Mouse (Mus musculus) frontal cortex, postnatal 25 days (tissue): ENCODE data around the gene Gng8.

Source experiments
- DNase-seq, 2 experiments: peaks; one replicate each; pipeline ENCODE4 v3.0.0; 2022; ENCODE audit warnings: low spot score in 2 of 2

Gene Gng8

GRCm38 (mm10) chr7:16876006-16876405 lies 15.6 kb upstream of the Gng8 start:
- no peak for DNase-seq

GRCm38 (mm10) chr7:16876608-16877007 lies 15.0 kb upstream of the Gng8 start:
- DNase-seq: no peak

GRCm38 (mm10) chr7:16877717-16878116 lies 13.9 kb upstream of the Gng8 start:
- DNase-seq: no peak

- DNase-seq: no peak
Measured at GRCm38 (mm10) chr7:16879796-16880547, 11.6 kb upstream of the Gng8 start.

GRCm38 (mm10) chr7:16880615-16881014 lies 11.0 kb upstream of the Gng8 start:
- no peak for DNase-seq

GRCm38 (mm10) chr7:16883162-16883561 lies 8.4 kb upstream of the Gng8 start:
- DNase-seq: no peak

- DNase-seq: no peak
Measured at GRCm38 (mm10) chr7:16884334-16884733, 7.3 kb upstream of the Gng8 start.

- DNase-seq: no peak
Measured at GRCm38 (mm10) chr7:16885271-16885776, 6.3 kb upstream of the Gng8 start.

GRCm38 (mm10) chr7:16885905-16886304 lies 5.7 kb upstream of the Gng8 start:
- no peak for DNase-seq

GRCm38 (mm10) chr7:16890536-16890935 lies 1.1 kb upstream of the Gng8 start:
- DNase-seq: no peak

- no peak for DNase-seq
Measured at GRCm38 (mm10) chr7:16890944-16891343, 642 bp upstream of the Gng8 start.

GRCm38 (mm10) chr7:16892352-16892730 lies 755 bp downstream of the Gng8 start:
- DNase-seq: no peak

GRCm38 (mm10) chr7:16893612-16894011 lies 2.0 kb downstream of the Gng8 start:
- DNase-seq: no peak

- no peak for DNase-seq
Measured at GRCm38 (mm10) chr7:16894279-16894678, 2.7 kb downstream of the Gng8 start.

GRCm38 (mm10) chr7:16895000-16895399 lies 3.4 kb downstream of the Gng8 start:
- DNase-seq: peak in 1 of 2 experiments; percentile 66

GRCm38 (mm10) chr7:16895511-16895910 lies 3.9 kb downstream of the Gng8 start:
- DNase-seq: no peak

- DNase-seq: no peak
Measured at GRCm38 (mm10) chr7:16900526-16900925, 8.9 kb downstream of the Gng8 start.

GRCm38 (mm10) chr7:16903439-16903955 lies 11.9 kb downstream of the Gng8 start:
- DNase-seq: no peak

GRCm38 (mm10) chr7:16904120-16904675 lies 12.6 kb downstream of the Gng8 start:
- DNase-seq: no peak

- no peak for DNase-seq
Measured at GRCm38 (mm10) chr7:16905491-16906021, 14.0 kb downstream of the Gng8 start.

GRCm38 (mm10) chr7:16906281-16906680 lies 14.7 kb downstream of the Gng8 start, which contains the start of gene Ptgir:
Gene Ptgir, plus strand, starts transcription at chr7:16906490.
- DNase-seq: no peak

- DNase-seq: no peak
Measured at GRCm38 (mm10) chr7:16906889-16907559, 15.4 kb downstream of the Gng8 start.
